Comparison of ENCODE assay signal across 8 mouse cellular contexts in the genomic region with DNA sequence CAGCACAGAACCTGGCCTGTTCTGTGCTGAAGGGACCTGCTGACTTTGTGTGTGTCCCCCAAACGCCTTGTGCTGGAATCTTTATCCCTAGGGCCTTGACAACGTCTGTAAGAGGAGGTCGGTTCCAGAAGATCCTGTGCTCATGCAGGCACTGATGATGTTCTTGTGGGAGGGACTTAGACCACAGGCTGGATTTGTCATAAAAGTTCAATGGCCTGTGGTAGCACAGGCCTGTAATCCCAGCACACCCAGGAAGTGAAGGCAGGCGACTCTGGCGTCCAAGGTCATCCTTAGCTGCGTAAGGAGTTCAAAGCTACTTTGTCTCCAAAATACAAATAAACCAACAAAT. TPM values are rescaled to one million over a fixed set of nuclear protein-coding genes. Genes with fewer than 3 reads are reported as not detected.
DNase-seq lines count a peak whose midpoint lies in the region; ATAC-seq and TF ChIP-seq lines count a peak whose summit lies in the region.

No protein-coding gene starts in this region.

- 69% methylated on average over 6 of the region's 6 CpGs for WGBS in lung, embryonic 14.5 days
- WGBS in heart, embryonic 16.5 days = 67% methylated on average over 6 of the region's 6 CpGs
- WGBS in limb, embryonic 15.5 days = 60% methylated on average over 6 of the region's 6 CpGs
- WGBS in stomach, embryonic 14.5 days = 61% methylated on average over 6 of the region's 6 CpGs

- no peaks in the 10 kb centered on the region for H3K27me3 ChIP-seq in lung, embryonic 14.5 days (ENCODE audit: insufficient read depth, low read length)
- H3K27me3 ChIP-seq in heart, embryonic 16.5 days (ENCODE audit: control insufficient read depth, insufficient read depth, low read length) = no peaks in the 10 kb centered on the region
- H3K27me3 ChIP-seq in limb, embryonic 15.5 days = no peaks in the 10 kb centered on the region
- H3K27me3 ChIP-seq in stomach, embryonic 14.5 days (ENCODE audit: control insufficient read depth, insufficient read depth, low read length) = no peaks in the 10 kb centered on the region

- H3K4me2 ChIP-seq in lung, embryonic 14.5 days = no peak overlapping the region
- no peak overlapping the region; the same call in 1 of the 2 replicates for H3K4me2 ChIP-seq in heart, embryonic 16.5 days (ENCODE audit: low read depth, low read length)
- H3K4me2 ChIP-seq in limb, embryonic 15.5 days = no peak overlapping the region
- H3K4me2 ChIP-seq in stomach, embryonic 14.5 days (replicated peaks; ENCODE audit: low read depth, low read length) = no peak overlapping the region

- no peak for TF ChIP-seq CTCF in lung, embryonic 14.5 days (IDR thresholded peaks at IDR 0.05; ENCODE audit: low read depth)

- no peak overlapping the region for H3K9ac ChIP-seq in lung, embryonic 14.5 days
- no peak overlapping the region for H3K9ac ChIP-seq in heart, embryonic 16.5 days (ENCODE audit: low read length)
- no peak overlapping the region for H3K9ac ChIP-seq in limb, embryonic 15.5 days
- no peak overlapping the region for H3K9ac ChIP-seq in stomach, embryonic 14.5 days (replicated peaks; ENCODE audit: low read depth, low read length)

- DNase-seq in lung, embryonic 14.5 days = no peak
- no peak for DNase-seq in lung, postnatal 10 days
- DNase-seq in adrenal gland, postnatal 25 days = no peak
- no peak for DNase-seq in thymus, postnatal 36 days
- DNase-seq in spleen, postnatal 14 days (ENCODE audit: low spot score in 2 of 2) = no peak

- H3K4me3 ChIP-seq in lung, embryonic 14.5 days (ENCODE audit: low read depth, low read length) = no peak overlapping the region
- no peak overlapping the region for H3K4me3 ChIP-seq in heart, embryonic 16.5 days (ENCODE audit: low read length)
- no peak overlapping the region for H3K4me3 ChIP-seq in limb, embryonic 15.5 days
- no peak overlapping the region for H3K4me3 ChIP-seq in stomach, embryonic 14.5 days (ENCODE audit: low read depth, low read length)

- no peak for ATAC-seq in lung, embryonic 14.5 days (ENCODE audit: insufficient read depth)
- ATAC-seq in heart, embryonic 16.5 days (replicated peaks; ENCODE audit: extremely low read depth, insufficient read depth, low FRiP score) = no peak
- no peak for ATAC-seq in limb, embryonic 15.5 days (ENCODE audit: insufficient number of reproducible peaks, low FRiP score, low TSS enrichment, low read depth)
- ATAC-seq in stomach, embryonic 14.5 days (ENCODE audit: insufficient number of reproducible peaks, insufficient read depth, low FRiP score, low read depth) = no peak

- no peaks in the 10 kb centered on the region for H3K9me3 ChIP-seq in lung, embryonic 14.5 days (ENCODE audit: low read depth, low read length)
- no peaks in the 10 kb centered on the region for H3K9me3 ChIP-seq in heart, embryonic 16.5 days (replicated peaks; ENCODE audit: control insufficient read depth, low read length)
- no peaks in the 10 kb centered on the region for H3K9me3 ChIP-seq in limb, embryonic 15.5 days
- no peaks in the 10 kb centered on the region for H3K9me3 ChIP-seq in stomach, embryonic 14.5 days (ENCODE audit: control insufficient read depth, low read depth, low read length)

- H3K4me1 ChIP-seq in lung, embryonic 14.5 days (ENCODE audit: insufficient read depth) = no peaks in the 10 kb centered on the region
- H3K4me1 ChIP-seq in heart, embryonic 16.5 days (ENCODE audit: control insufficient read depth, insufficient read depth, low read length) = peaks cover 5% of the 10 kb centered on the region; the same call in 1 of the 2 replicates
- H3K4me1 ChIP-seq in limb, embryonic 15.5 days = peaks cover 19% of the 10 kb centered on the region
- H3K4me1 ChIP-seq in stomach, embryonic 14.5 days (ENCODE audit: control insufficient read depth, insufficient read depth, low read length) = peaks cover 17% of the 10 kb centered on the region

- no peaks in the 10 kb centered on the region for H3K36me3 ChIP-seq in lung, embryonic 14.5 days (ENCODE audit: insufficient read depth)
- H3K36me3 ChIP-seq in heart, embryonic 16.5 days (ENCODE audit: control insufficient read depth, insufficient read depth) = no peaks in the 10 kb centered on the region
- no peaks in the 10 kb centered on the region for H3K36me3 ChIP-seq in limb, embryonic 15.5 days
- no peaks in the 10 kb centered on the region for H3K36me3 ChIP-seq in stomach, embryonic 14.5 days (ENCODE audit: control insufficient read depth, insufficient read depth, low read length)

- H3K27ac ChIP-seq in lung, embryonic 14.5 days (ENCODE audit: low read depth) = 0 out of 2 replicates have a peak overlapping the region, but pooled peaks have one; percentile 76
- H3K27ac ChIP-seq in heart, embryonic 16.5 days (ENCODE audit: low read length) = peak overlapping the region; percentile 62
- peak overlapping the region; percentile 83 for H3K27ac ChIP-seq in limb, embryonic 15.5 days
- peak overlapping the region; percentile 68; the same call in 1 of the 2 replicates for H3K27ac ChIP-seq in stomach, embryonic 14.5 days (ENCODE audit: low read length)

RNA-seq across cellular contexts. Expression of gene Prex1, which starts 16.9 kb away (rescaled TPM):
- polyA plus RNA-seq in lung, embryonic 14.5 days (2014; fragmentation: Nextera tagmentation; extraction: Ambion mirVana) = 12.9 and 13.8 TPM in 2 replicates
- polyA plus RNA-seq in heart, embryonic 16.5 days (2015; fragmentation: Nextera tagmentation; extraction: Ambion mirVana) = 9.9 and 11.6 TPM in 2 replicates
- 17.7 and 19.1 TPM in 2 replicates for polyA plus RNA-seq in limb, embryonic 15.5 days (2015; fragmentation: Nextera tagmentation; extraction: Ambion mirVana)
- 9.1 and 10.4 TPM in 2 replicates for polyA plus RNA-seq in stomach, embryonic 14.5 days (2014; fragmentation: Nextera tagmentation; extraction: Ambion mirVana)
- 14.0 and 14.1 TPM in 2 replicates for total RNA-seq in adrenal gland, postnatal 25 days (2021)
